Mouse (Mus musculus): ENCODE results near the gene Serpina3n.
"Not testable (repeated sequence)": the region's sequence is repeated elsewhere in the genome, so short reads cannot be mapped to it uniquely, and the experiment has no call there.

Gene Serpina3n

GRCm38 (mm10) chr12:104406454-104406885 is at the start of gene Serpina3n:
Gene Serpina3n (plus strand): TSS chr12:104406729.
- DNase-seq (ENCODE audit: low read depth, low spot score) = no peak
- Histone ChIP-seq H3K36me3 (ENCODE audit: control insufficient read depth, insufficient read depth, low read length, poor library complexity, severe bottlenecking) (no peaks in the 10 kb centered on the region), H3K27me3 (ENCODE audit: control insufficient read depth, insufficient read depth, low read length, poor library complexity, severe bottlenecking) (no peaks in the 10 kb centered on the region)

DNA sequence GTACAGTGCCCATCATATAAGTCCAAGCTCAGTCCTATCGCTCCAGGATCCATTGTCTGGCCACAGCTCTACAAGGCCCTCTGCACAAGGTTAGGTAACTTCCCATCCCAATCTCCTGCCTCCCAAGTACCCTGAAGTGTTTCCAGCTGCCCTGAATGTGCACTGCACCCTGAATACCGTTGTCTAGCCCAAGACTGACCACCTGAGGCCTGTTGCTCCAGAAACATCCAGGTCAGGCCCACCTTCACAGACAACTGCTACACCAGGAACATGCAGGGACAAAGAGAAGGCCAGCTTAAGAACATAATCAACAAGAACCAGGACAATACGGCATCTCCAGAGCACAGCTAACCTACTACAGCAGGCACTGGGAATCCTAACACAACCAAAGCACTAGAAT is 36.5 kb upstream of the Serpina3n start:
- no peaks in the 10 kb centered on the region for H3K36me3 ChIP-seq (ENCODE audit: control insufficient read depth, insufficient read depth, low read length, poor library complexity, severe bottlenecking)
- H3K27me3 ChIP-seq (ENCODE audit: control insufficient read depth, insufficient read depth, low read length, poor library complexity, severe bottlenecking) = no peaks in the 10 kb centered on the region
- no peak for DNase-seq (ENCODE audit: low read depth, low spot score)

GRCm38 (mm10) chr12:104377179-104377578 is 29.4 kb upstream of the Serpina3n start:
- H3K27me3 ChIP-seq (ENCODE audit: control insufficient read depth, insufficient read depth, low read length, poor library complexity, severe bottlenecking); H3K36me3 ChIP-seq (ENCODE audit: control insufficient read depth, insufficient read depth, low read length, poor library complexity, severe bottlenecking); DNase-seq (ENCODE audit: low read depth, low spot score): not testable (repeated sequence)

DNA sequence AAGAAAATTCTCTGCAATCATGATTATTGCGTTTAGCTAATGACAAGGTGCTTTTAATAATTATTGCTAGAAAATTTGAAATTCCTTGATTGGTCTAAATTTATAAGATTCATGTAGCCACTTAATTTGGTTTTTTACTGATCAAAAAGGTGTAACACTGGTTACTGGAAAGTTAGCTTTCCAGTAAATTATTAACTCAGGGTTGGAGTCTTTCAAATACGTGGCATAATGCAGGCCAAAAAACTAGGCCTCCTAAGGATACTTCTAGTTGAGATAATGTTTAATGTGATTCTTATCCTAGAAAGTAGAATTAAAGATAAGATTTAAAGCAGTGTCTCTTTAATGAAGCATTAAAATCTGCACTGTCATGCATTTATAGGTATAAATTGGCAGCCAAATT is 28.2 kb upstream of the Serpina3n start:
- not testable (repeated sequence) for H3K36me3 ChIP-seq (ENCODE audit: control insufficient read depth, insufficient read depth, low read length, poor library complexity, severe bottlenecking); DNase-seq (ENCODE audit: low read depth, low spot score); H3K27me3 ChIP-seq (ENCODE audit: control insufficient read depth, insufficient read depth, low read length, poor library complexity, severe bottlenecking)

GRCm38 (mm10) chr12:104378815-104379214 is 27.7 kb upstream of the Serpina3n start:
- DNase-seq (ENCODE audit: low read depth, low spot score); H3K36me3 ChIP-seq (ENCODE audit: control insufficient read depth, insufficient read depth, low read length, poor library complexity, severe bottlenecking); H3K27me3 ChIP-seq (ENCODE audit: control insufficient read depth, insufficient read depth, low read length, poor library complexity, severe bottlenecking): not testable (repeated sequence)

- no peaks in the 10 kb centered on the region for H3K27me3 ChIP-seq (ENCODE audit: control insufficient read depth, insufficient read depth, low read length, poor library complexity, severe bottlenecking)
- no peaks in the 10 kb centered on the region for H3K36me3 ChIP-seq (ENCODE audit: control insufficient read depth, insufficient read depth, low read length, poor library complexity, severe bottlenecking)
- DNase-seq (ENCODE audit: low read depth, low spot score) = no peak
Measured at GRCm38 (mm10) chr12:104379856-104380255, 26.7 kb upstream of the Serpina3n start.

GRCm38 (mm10) chr12:104381071-104381604 is 25.4 kb upstream of the Serpina3n start:
- not testable (repeated sequence) for H3K36me3 ChIP-seq (ENCODE audit: control insufficient read depth, insufficient read depth, low read length, poor library complexity, severe bottlenecking); DNase-seq (ENCODE audit: low read depth, low spot score); H3K27me3 ChIP-seq (ENCODE audit: control insufficient read depth, insufficient read depth, low read length, poor library complexity, severe bottlenecking)

DNA sequence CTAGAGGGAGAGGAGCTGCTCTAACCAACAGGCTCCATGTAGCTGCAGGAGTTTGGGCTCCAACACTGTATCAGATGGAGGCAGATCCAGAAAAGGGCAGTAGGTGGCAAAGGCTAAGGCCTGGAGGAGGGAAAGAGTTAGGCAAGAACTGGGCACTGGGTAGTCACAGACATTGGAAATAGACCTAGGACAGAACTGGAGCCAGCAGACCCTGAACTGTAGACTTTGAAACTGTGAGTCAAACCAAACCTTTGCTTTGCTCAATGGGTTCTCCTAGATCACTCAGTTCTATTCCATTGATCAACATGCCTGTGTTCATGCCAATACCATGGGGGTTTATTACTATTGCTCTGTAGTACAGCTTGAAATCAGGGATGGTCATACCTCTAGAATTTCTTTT is 20.5 kb upstream of the Serpina3n start:
- H3K36me3 ChIP-seq (ENCODE audit: control insufficient read depth, insufficient read depth, low read length, poor library complexity, severe bottlenecking); DNase-seq (ENCODE audit: low read depth, low spot score); H3K27me3 ChIP-seq (ENCODE audit: control insufficient read depth, insufficient read depth, low read length, poor library complexity, severe bottlenecking): not testable (repeated sequence)

DNA sequence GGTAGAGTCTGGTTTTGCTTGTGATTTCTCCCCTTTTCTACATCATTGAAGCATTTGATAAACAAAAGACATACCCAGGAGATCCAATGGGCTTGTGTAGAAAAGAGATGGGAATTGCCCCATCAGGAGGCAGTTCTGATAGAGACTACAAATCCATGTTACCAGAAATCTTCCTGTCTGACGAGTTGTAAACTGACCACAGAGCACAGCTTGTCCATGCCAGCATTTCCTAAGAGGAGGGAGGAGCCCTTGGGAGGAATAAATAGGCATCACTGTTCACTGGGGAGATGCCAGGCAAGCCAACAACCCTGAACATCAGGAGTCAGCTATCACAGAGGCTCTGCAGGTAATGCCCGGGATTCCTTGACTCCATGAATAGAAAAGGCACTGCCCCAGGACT is 19.7 kb upstream of the Serpina3n start:
- H3K27me3 ChIP-seq (ENCODE audit: control insufficient read depth, insufficient read depth, low read length, poor library complexity, severe bottlenecking); H3K36me3 ChIP-seq (ENCODE audit: control insufficient read depth, insufficient read depth, low read length, poor library complexity, severe bottlenecking); DNase-seq (ENCODE audit: low read depth, low spot score): not testable (repeated sequence)

GRCm38 (mm10) chr12:104388477-104388876 is 18.1 kb upstream of the Serpina3n start:
- Histone ChIP-seq H3K36me3 (ENCODE audit: control insufficient read depth, insufficient read depth, low read length, poor library complexity, severe bottlenecking) (no peaks in the 10 kb centered on the region), H3K27me3 (ENCODE audit: control insufficient read depth, insufficient read depth, low read length, poor library complexity, severe bottlenecking) (no peaks in the 10 kb centered on the region)
- DNase-seq (ENCODE audit: low read depth, low spot score) = no peak

GRCm38 (mm10) chr12:104391057-104391456 is 15.5 kb upstream of the Serpina3n start:
- DNase-seq (ENCODE audit: low read depth, low spot score); H3K27me3 ChIP-seq (ENCODE audit: control insufficient read depth, insufficient read depth, low read length, poor library complexity, severe bottlenecking); H3K36me3 ChIP-seq (ENCODE audit: control insufficient read depth, insufficient read depth, low read length, poor library complexity, severe bottlenecking): not testable (repeated sequence)

GRCm38 (mm10) chr12:104403968-104404367 is 2.6 kb upstream of the Serpina3n start:
- DNase-seq (ENCODE audit: low read depth, low spot score) = no peak
- H3K36me3 ChIP-seq (ENCODE audit: control insufficient read depth, insufficient read depth, low read length, poor library complexity, severe bottlenecking) = no peaks in the 10 kb centered on the region
- no peaks in the 10 kb centered on the region for H3K27me3 ChIP-seq (ENCODE audit: control insufficient read depth, insufficient read depth, low read length, poor library complexity, severe bottlenecking)

GRCm38 (mm10) chr12:104412507-104412906 is 6.0 kb downstream of the Serpina3n start:
- H3K27me3 ChIP-seq (ENCODE audit: control insufficient read depth, insufficient read depth, low read length, poor library complexity, severe bottlenecking) = no peaks in the 10 kb centered on the region
- no peaks in the 10 kb centered on the region for H3K36me3 ChIP-seq (ENCODE audit: control insufficient read depth, insufficient read depth, low read length, poor library complexity, severe bottlenecking)
- no peak for DNase-seq (ENCODE audit: low read depth, low spot score)

GRCm38 (mm10) chr12:104414576-104414975 is 8.0 kb downstream of the Serpina3n start:
- Histone ChIP-seq H3K36me3 (ENCODE audit: control insufficient read depth, insufficient read depth, low read length, poor library complexity, severe bottlenecking) (no peaks in the 10 kb centered on the region), H3K27me3 (ENCODE audit: control insufficient read depth, insufficient read depth, low read length, poor library complexity, severe bottlenecking) (no peaks in the 10 kb centered on the region)
- DNase-seq (ENCODE audit: low read depth, low spot score) = no peak

DNA sequence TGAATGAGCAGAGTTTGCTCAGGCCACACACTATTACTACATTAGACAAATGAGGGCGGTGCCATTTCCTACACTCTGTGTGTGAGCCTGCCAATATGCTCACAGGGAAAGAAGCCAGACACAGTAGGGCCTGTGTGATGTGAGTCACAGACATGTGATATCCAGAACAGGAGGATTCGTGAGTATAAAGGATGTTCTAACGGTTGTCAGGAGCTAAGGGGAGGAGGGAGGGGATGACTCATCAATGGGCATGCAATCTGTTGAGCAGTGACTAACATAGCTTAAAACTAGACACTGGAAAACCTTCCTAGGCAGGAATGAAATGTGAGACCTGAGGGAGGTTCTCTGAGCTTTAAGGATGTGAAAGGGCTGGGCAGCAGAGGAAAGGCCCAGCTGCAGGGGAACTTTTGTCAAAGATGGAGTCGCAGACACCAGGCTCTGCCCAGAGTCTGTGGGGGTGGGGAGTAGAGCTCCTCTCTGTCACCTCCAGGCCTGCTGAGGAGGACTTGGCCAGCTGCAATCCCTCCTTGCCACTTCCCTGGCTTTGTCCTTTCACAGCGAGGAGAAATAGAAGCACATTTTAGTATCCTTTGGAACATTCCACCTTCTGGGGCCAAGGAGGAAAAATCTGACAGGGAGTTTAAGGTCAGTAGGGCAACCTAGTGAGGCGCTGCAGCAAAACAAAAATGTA is 9.2 kb downstream of the Serpina3n start:
- DNase-seq (ENCODE audit: low read depth, low spot score) = no peak
- H3K36me3 ChIP-seq (ENCODE audit: control insufficient read depth, insufficient read depth, low read length, poor library complexity, severe bottlenecking) = no peaks in the 10 kb centered on the region
- no peaks in the 10 kb centered on the region for H3K27me3 ChIP-seq (ENCODE audit: control insufficient read depth, insufficient read depth, low read length, poor library complexity, severe bottlenecking)

Measured in splenic B cell, adult 2 months (primary cell).